Mouse (Mus musculus) intestine, embryonic 14.5 days (tissue): ENCODE results near the gene Chn2. TPM values are rescaled to one million over a fixed set of nuclear protein-coding genes. Genes with fewer than 3 reads are reported as not detected.

Experiments used
- ATAC-seq: fragments of 200-750 bp; cut with Nextera tagmentation; replicated peaks from 2 replicates; pipeline ENCODE4 v1.8.0; 2017; ENCODE audit warnings: low read depth, moderate number of reproducible peaks, moderate TSS enrichment, moderate library complexity; ENCODE audit not compliant: low FRiP score, low TSS enrichment
- DNase-seq: peaks from one replicate; pipeline ENCODE4 v3.0.0-alpha.2; 2018; ENCODE audit warnings: low spot score
- H3K27ac ChIP-seq: fragments of 300-500 bp; sonication (generic); 2 replicates; pipeline ENCODE4 v1.5.1; 2014; ENCODE audit warnings: low read depth, mild to moderate bottlenecking, control low read depth
- H3K27me3 ChIP-seq: fragments of 300-500 bp; sonication (generic); replicated peaks from 2 replicates; pipeline ENCODE4 v1.6.1; 2014; ENCODE audit warnings: low read length, control low read depth; ENCODE audit not compliant: control insufficient read depth, insufficient read depth
- H3K36me3 ChIP-seq: fragments of 300-500 bp; sonication (generic); 2 replicates; pipeline ENCODE4 v1.6.1; 2014; ENCODE audit warnings: low read length, control low read depth; ENCODE audit not compliant: control insufficient read depth, insufficient read depth
- H3K4me1 ChIP-seq: fragments of 300-500 bp; sonication (generic); replicated peaks from 2 replicates; pipeline ENCODE4 v1.6.1; 2014; ENCODE audit warnings: low read length, control low read depth, mixed read lengths; ENCODE audit not compliant: control insufficient read depth, insufficient read depth
- H3K4me2 ChIP-seq: fragments of 300-500 bp; sonication (generic); 2 replicates; pipeline ENCODE4 v1.6.1; 2014; ENCODE audit warnings: low read length
- H3K4me3 ChIP-seq: fragments of 300-500 bp; sonication (generic); 2 replicates; pipeline ENCODE4 v1.5.1; 2014; ENCODE audit warnings: low read depth, low read length, control low read depth, mixed read lengths
- H3K9ac ChIP-seq: fragments of 300-500 bp; sonication (generic); 2 replicates; pipeline ENCODE4 v1.6.1; 2014; ENCODE audit warnings: mild to moderate bottlenecking, low read length
- H3K9me3 ChIP-seq: fragments of 300-500 bp; sonication (generic); 2 replicates; pipeline ENCODE4 v1.6.1; 2016; ENCODE audit warnings: low read length, control low read depth; ENCODE audit not compliant: control insufficient read depth
- WGBS: fragments of 180-500 bp; shearing (Covaris S2); extraction: QIAGEN DNeasy Blood & Tissue Kit; methylation state at CpG from one replicate; pipeline ENCODE4 v1.1.7; 2014; 5-methylcytosine and 5-hydroxymethylcytosine counted together
- polyA plus RNA-seq: library from polyadenylated mRNA; unstranded; fragments of >200 nt; fragmentation: Nextera tagmentation; extraction: Ambion mirVana; gene quantifications from 2 replicates; pipeline ENCODE4 v1.2.1, GENCODE M21; 2014

Gene Chn2
- polyA plus RNA-seq, 1 experiment from 2014 or later: 25.0 TPM

DNA sequence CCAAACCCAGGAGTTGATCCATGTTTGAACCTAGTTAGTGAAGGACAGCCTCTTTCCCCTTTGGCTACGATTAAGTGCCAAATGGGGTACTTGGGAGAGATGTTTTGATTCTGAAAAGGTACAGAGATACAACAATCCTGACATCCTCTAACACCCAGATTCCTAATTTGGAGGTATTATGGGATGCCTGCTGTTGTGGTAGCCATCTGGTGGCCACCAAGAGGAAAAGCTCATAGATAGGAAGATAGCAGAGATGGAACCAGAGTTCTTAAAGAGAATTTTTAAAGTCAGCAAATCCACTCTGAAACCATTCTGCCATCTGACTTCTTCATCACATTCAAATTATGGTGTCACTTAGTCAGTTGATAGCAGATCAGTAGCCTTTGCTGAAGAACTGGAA lies 27.2 kb upstream of the Chn2 start:
- no peaks in the 10 kb centered on the region for H3K9me3 ChIP-seq
- H3K36me3 ChIP-seq: no peaks in the 10 kb centered on the region
- no peak overlapping the region for H3K9ac ChIP-seq
- DNase-seq: no peak
- no peak for ATAC-seq
- no peak overlapping the region for H3K27ac ChIP-seq
- H3K4me1 ChIP-seq: no peaks in the 10 kb centered on the region
- 85% methylated on average over 1 of the region's 1 CpGs for whole genome bisulfite sequencing
- H3K4me2 ChIP-seq: no peak overlapping the region
- no peaks in the 10 kb centered on the region for H3K27me3 ChIP-seq
- H3K4me3 ChIP-seq: no peak overlapping the region

DNA sequence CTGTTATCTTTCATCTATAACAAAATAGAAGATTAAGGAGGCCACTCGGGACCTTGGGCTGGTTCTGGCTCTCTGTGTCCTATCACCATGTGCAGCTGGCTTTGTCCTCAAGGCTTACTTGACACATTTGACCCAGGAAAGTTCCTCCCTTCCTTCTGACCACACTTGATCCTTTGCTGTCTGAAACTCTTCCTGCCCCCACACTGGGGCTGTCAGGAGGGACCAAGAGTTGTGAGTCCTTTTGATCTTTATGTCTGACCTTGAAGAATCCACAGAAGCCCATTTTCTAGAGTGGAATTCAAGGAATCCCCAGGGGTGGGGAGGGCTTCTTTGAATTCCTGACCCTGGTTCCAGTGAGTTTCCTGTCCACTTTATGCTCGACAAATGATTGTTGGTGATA lies 21.3 kb upstream of the Chn2 start:
- no peaks in the 10 kb centered on the region for H3K36me3 ChIP-seq
- 43% methylated on average over 2 of the region's 2 CpGs for WGBS
- DNase-seq (no peak), ATAC-seq (no peak)
- H3K4me2 ChIP-seq: no peak overlapping the region
- H3K4me1 ChIP-seq: no peaks in the 10 kb centered on the region
- no peak overlapping the region for H3K27ac ChIP-seq
- no peaks in the 10 kb centered on the region for H3K27me3 ChIP-seq
- no peak overlapping the region for H3K4me3 ChIP-seq
- no peaks in the 10 kb centered on the region for H3K9me3 ChIP-seq
- no peak overlapping the region for H3K9ac ChIP-seq

DNA sequence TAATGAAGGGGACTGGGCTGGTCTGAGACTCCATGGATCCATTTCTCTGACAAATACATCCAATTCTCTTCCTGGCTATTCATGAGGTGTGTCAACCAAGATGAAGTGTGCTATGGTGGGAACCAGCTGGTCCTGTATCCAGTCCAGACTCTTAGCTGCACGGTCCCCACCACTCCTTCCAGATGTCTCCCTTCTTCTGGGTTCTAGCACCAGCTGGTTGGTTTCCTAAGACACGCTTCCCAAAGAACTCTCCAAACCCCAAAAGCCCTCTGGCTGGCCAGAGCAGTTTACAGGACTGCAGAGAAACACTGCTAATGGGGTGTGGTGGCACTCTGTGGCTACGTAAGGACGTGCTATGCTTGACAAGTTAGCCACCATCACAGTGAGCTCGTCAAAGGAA lies 20.5 kb upstream of the Chn2 start:
- no peaks in the 10 kb centered on the region for H3K9me3 ChIP-seq
- no peak overlapping the region for H3K4me2 ChIP-seq
- DNase-seq: no peak
- no peaks in the 10 kb centered on the region for H3K36me3 ChIP-seq
- ATAC-seq: no peak
- no peak overlapping the region for H3K4me3 ChIP-seq
- no peak overlapping the region for H3K27ac ChIP-seq
- WGBS: 74% methylated on average over 5 of the region's 5 CpGs
- H3K27me3 ChIP-seq: no peaks in the 10 kb centered on the region
- H3K9ac ChIP-seq: no peak overlapping the region
- H3K4me1 ChIP-seq: no peaks in the 10 kb centered on the region

DNA sequence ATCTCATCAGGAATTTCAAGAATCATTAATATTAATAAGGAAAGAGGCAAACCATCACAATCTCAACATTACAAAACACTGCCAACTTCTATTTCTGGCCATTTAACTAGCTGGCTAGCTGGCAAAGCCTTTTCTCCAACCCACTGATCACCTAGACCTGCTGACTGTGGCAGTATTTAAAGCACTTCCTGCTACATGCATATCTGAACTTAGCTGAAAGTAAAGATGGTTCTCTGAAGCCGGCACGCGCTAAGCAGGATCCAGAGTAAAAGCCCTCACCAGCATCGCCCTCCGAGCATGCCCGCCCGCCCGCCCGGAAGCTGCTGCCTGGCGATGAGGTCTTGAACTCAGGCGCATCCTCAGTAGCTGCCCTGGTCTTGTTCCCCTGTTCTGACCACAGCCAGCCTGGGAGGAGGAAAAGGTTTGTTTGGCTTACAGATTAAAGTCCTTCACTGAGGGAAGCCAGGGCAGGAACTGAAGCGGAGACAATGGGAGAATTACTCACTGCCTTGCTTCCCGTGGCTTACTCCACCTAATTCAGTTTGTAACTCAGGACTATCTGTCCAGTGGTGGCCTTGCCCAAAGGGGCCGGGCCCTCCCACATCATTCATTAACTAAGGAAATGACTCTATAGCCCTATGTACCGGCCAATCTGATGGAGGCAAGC lies 18.1 kb upstream of the Chn2 start:
- Histone ChIP-seq H3K4me2 (peak overlapping the region; percentile 20), H3K4me3 (no peak overlapping the region), H3K9ac (no peak overlapping the region), H3K9me3 (no peaks in the 10 kb centered on the region), H3K4me1 (no peaks in the 10 kb centered on the region; the same call in 1 of the 2 replicates), H3K27me3 (no peaks in the 10 kb centered on the region), H3K27ac (0 out of 2 replicates have a peak overlapping the region, but pooled peaks have one; percentile 38), H3K36me3 (no peaks in the 10 kb centered on the region)
- DNase-seq (peak; percentile 57), ATAC-seq (0 out of 2 replicates have a peak, but pooled peaks have one; percentile 47)
- WGBS: 56% methylated on average over 15 of the region's 15 CpGs

DNA sequence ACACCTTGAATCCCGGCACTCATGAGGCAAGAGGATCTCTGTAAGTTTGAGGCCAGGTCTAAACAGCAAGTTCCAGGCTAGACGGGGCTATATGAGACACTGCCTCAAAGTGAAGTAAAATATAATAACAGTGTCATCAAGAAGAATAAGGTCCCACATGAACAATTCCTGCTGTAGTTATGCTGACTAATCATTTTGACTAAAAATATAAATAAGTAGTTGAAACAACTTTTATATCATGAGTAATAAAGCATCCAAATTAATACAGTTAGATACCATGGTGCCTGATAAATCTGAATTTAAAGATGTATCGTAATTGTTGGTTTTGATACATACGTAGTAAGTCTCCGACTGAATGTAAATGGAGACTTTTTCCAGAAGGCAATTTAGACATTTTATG lies 15.5 kb upstream of the Chn2 start:
- WGBS: 85% methylated on average over 5 of the region's 5 CpGs
- H3K36me3 ChIP-seq: no peaks in the 10 kb centered on the region
- H3K9ac ChIP-seq: no peak overlapping the region

DNA sequence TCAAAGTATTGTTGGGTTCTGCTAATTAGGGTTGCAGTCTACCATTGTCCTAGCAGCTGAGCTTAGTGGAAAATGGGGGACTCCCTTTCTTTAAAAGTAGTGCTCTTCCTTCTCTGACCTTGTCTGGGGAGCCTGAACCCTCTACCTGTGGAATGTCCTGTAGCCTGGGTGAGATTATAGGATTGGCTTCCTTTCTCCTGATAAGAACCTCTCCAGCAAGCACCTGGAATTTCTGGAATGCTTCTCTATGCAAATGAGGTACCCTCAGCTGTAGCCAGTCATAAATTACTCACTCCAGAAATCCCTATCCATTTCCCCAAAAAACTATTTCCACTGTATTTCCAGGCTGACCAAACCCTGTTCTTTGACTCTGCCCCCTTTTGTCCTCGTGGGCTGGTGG lies 10.6 kb upstream of the Chn2 start:
- 60% methylated on average over 1 of the region's 1 CpGs for WGBS
- Histone ChIP-seq H3K9me3 (no peaks in the 10 kb centered on the region), H3K9ac (no peak overlapping the region)

More for the DNA sequence above, 15.5 kb upstream of the Chn2 start:
- DNase-seq (no peak), ATAC-seq (no peak)
- H3K27me3 ChIP-seq: no peaks in the 10 kb centered on the region
- no peaks in the 10 kb centered on the region for H3K9me3 ChIP-seq
- H3K4me2 ChIP-seq: no peak overlapping the region
- no peak overlapping the region for H3K27ac ChIP-seq
- H3K4me3 ChIP-seq: no peak overlapping the region
- H3K4me1 ChIP-seq: no peaks in the 10 kb centered on the region; the same call in 1 of the 2 replicates

DNA sequence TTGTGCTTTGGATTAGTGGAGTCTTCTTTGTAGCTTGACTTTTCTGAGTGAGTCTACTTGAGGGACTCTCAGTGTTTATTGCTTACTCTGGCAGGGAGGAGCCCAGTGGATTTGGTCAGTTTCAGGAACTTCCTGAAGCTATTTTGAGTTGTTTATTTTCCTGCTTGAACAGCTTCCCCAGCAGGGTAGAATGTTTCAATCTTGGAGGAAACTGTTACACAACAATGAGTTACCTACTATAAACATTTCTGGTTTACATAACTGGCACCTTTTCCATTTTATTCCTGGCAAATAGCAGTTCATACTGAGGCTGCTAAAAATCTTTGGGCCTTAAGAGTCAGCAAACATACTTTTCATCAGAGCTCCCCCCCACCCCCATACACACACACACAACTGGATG lies 9.0 kb upstream of the Chn2 start:
- Histone ChIP-seq H3K9ac (no peak overlapping the region), H3K27me3 (no peaks in the 10 kb centered on the region), H3K4me3 (no peak overlapping the region), H3K4me1 (no peaks in the 10 kb centered on the region; the same call in 1 of the 2 replicates), H3K9me3 (no peaks in the 10 kb centered on the region), H3K4me2 (no peak overlapping the region), H3K27ac (no peak overlapping the region), H3K36me3 (no peaks in the 10 kb centered on the region)
- DNase-seq: no peak
- no peak for ATAC-seq

More for the DNA sequence above, 10.6 kb upstream of the Chn2 start:
- no peaks in the 10 kb centered on the region for H3K36me3 ChIP-seq
- no peak for ATAC-seq
- H3K4me3 ChIP-seq: no peak overlapping the region
- DNase-seq: no peak
- no peak overlapping the region for H3K27ac ChIP-seq
- H3K4me2 ChIP-seq: no peak overlapping the region
- no peaks in the 10 kb centered on the region for H3K27me3 ChIP-seq
- no peaks in the 10 kb centered on the region; the same call in 1 of the 2 replicates for H3K4me1 ChIP-seq

DNA sequence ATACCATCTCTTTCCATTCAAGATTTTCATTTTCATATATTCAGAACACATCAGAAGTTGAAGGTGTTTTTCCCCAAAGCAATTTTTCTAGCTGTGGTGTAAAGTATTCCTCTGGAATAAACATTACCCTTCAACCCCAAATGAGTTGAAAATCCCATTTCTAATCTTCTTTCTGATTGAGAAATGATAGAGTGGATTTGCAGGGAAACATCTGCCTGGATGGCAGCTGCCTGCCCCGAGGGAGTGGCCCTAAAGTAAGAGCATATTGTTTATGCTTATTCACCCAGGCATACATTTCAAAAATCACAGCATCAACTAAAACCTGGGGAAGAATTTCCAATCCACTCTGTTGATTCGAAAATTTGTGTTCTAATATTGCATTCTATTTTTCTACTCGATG lies 8.6 kb upstream of the Chn2 start:
- Histone ChIP-seq H3K9me3 (no peaks in the 10 kb centered on the region), H3K27me3 (no peaks in the 10 kb centered on the region), H3K9ac (no peak overlapping the region), H3K4me2 (no peak overlapping the region), H3K4me3 (no peak overlapping the region), H3K27ac (no peak overlapping the region), H3K4me1 (no peaks in the 10 kb centered on the region; the same call in 1 of the 2 replicates), H3K36me3 (no peaks in the 10 kb centered on the region)
- ATAC-seq (no peak), DNase-seq (no peak)
- 70% methylated on average over 3 of the region's 3 CpGs for WGBS

DNA sequence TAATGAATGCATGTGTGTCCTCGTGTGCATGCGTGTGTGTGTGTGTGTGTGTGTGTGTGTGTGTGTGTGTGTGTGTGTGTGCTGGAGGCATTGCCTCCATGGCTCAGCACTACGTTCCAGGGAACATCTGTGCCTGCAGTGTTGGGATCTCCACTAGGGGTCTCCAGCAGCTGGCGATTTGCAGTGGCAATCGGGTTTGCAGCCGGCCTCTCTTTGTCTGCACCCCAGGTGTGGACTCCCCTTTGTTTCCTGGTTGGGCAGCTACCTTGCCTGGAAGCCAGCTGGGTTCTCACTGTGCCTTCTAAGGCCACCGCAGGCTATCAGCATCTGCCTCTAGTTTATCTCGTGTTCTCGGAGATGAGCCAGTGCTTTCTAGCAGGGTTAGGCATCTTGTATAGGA lies 4.9 kb upstream of the Chn2 start:
- Histone ChIP-seq H3K36me3 (no peaks in the 10 kb centered on the region), H3K4me2 (peak overlapping the region; percentile 18), H3K4me1 (peaks cover 5% of the 10 kb centered on the region; the same call in 1 of the 2 replicates), H3K4me3 (no peak overlapping the region), H3K27ac (no peak overlapping the region), H3K9ac (no peak overlapping the region), H3K27me3 (peaks cover 10% of the 10 kb centered on the region), H3K9me3 (no peaks in the 10 kb centered on the region)
- WGBS: 2% methylated on average over 9 of the region's 9 CpGs
- DNase-seq (peak; percentile 91), ATAC-seq (peak; percentile 82; the same call in 1 of the 2 replicates)
